Mouse (Mus musculus) frontal cortex, postnatal 10 days (tissue): Measurements from ENCODE around the gene Cacna1d.

Source experiments
- DNase-seq, 2 experiments: peaks; one replicate each; pipeline ENCODE4 v3.0.0; 2022; ENCODE audit warnings: low spot score in 2 of 2, mixed read lengths in 1 of 2

The Cacna1d gene

DNA sequence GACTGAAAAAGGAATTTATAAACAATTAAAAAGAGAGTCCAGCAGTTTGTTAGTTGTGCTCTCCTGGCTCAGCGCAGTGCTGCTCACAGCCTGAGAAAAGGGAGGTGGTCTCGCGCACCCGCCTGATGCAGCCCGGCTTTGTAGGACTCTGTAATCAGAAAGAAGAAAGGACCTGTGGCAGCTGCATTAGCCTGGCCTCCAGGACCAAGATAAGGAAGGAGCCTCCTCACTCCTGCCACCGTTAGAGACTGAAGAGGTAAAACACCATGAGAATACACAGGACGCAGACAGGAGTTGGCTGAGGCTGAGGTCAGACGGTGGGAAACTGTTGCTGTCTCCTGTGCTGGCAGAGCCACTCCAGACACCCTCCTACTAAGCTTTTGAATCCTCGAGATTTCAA lies at the start of gene Cacna1d:
Gene Cacna1d (minus strand): TSS at position 114 of the 400 bp plus-strand sequence.
- no peak for DNase-seq

DNA sequence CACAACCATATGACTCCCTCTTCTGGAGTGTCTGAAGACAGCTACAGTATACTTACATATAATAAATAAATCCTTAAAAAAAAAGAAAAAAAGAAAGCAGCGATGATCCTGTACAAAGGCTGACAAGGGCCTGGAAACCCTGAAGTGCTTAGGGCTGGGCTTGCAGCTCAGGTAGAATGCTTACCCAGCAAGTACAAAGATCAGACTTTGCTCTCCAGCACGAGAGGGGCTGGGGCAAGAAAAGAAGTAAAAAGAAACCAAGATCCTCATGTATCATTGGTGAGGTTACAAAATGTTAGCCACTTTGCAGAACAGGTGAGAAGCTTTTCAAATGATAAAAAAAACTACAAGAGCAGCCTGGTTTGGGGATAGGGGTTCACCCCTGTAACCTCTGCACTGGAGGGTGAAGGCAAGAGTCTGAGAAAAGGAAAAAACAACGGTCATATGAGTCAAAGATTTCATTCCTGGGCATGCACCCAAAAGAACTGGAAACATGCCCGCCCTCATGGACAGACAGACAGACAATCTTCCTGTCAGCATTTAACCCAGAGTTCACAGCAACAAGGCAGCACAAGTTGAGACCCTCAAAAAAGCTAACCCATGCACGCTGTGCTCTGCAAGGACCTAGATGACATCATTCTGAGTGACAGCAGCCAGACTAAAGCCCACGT lies 42.7 kb upstream of the Cacna1d start:
- DNase-seq = no peak

GRCm38 (mm10) chr14:30531896-30532295 lies 40.6 kb upstream of the Cacna1d start:
- DNase-seq = no peak

DNA sequence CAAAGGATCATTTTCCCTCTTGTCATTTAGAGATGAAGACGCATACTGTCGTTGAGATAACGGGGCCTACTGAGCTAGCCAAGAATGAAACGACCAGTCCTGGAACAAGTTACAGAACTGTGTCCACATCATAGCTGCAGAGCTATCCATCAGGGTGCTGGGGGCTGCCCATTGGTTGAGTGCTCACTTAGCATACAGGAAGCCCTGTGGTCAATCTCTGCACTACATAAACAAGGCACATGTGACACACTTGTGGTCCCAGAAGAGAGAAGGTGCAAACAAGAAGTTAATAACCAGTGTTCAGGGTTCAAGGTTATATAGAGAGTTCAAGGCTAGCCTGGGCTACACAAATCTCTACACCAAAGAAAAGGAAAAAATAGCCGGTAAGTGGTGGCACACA lies 40.2 kb upstream of the Cacna1d start:
- DNase-seq = no peak

DNA sequence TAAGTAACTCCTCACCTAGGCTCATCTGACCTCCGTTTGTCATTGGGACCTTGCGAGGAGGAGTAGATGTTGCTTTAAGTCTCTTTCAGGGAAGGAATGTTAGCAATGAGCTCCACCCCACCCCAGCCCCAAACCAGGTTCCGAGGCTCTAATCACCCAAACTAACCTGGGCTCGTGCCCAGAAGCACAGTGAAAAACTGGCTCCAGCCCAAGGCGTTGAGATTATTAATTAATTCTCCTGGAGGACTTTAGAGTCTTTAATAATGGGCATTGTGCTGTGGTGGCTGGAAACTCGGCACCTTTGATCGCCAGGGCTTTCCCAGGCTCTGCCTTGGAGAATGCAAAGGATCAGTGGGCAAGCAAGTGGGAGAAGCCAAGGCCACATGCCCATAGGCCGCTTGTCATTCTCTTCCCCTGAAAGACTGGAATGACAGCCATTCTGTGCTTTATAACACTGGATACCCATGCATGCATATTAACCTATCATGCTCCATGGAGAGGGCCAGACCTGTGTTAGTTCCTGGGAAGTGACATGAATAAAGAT lies 39.5 kb upstream of the Cacna1d start:
- DNase-seq = no peak

DNA sequence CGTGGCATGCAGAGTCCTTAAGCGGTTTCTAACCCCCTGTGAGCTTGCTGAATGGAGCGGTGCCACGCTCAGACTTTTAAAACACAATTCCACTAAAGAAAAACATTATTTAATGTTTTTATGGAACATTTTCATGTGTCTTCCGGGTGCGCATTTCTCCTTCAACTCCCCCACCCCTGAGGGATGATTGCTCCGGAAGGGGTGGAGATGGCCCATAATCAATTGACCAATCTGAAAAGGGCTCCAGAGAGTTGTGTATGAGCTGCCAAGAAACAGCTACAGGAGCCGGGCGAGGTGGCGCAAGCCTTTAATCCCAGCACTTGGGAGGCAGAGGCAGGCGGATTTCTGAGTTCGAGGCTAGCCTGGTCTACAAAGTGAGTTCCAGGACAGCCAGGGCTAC lies 38.2 kb upstream of the Cacna1d start:
- DNase-seq = no peak

- no peak for DNase-seq
These were observed 37.7 kb upstream of the Cacna1d start for GRCm38 (mm10) chr14:30528961-30529360.

GRCm38 (mm10) chr14:30528392-30528791 lies 37.1 kb upstream of the Cacna1d start:
- no peak for DNase-seq

DNA sequence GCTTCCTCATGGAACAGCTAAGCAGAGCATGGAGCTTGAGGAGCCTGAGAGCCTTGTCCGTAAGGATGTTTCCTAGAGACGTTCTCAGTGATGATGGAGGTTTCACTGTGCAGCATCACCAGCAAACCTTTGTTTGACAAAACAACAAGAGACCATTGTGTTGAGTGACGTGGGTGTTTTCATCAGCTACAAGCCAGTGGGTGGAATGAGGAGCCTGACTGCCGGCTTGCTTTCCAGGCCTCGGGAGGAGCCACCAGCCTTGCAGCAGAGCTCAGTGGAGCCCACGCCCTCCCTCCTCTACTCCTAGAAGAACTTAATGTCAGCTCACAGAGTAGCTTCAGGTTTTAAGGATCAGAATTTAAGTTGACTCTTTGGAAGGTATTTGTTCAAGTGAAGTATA lies 32.1 kb upstream of the Cacna1d start:
- DNase-seq = no peak

DNA sequence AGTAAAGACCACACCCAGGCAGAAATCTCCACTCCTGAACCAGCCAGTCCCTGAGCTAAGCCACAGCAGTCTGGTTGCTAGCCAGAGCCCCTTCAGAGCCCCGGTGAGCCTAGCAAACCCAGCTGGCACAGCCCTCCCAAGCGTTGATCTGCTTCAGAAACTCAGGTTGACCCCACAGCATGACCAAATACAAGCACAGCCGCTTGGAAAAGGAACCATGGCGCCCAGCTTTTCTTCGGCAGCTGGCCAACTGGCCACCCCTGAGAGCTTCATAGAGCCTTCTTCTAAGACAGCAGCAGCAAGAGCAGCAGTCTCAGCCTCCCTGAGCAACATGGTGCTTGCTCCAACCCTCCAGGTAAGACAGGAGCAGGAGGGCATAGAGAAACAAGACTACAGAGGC lies 28.1 kb upstream of the Cacna1d start:
- no peak for DNase-seq

DNA sequence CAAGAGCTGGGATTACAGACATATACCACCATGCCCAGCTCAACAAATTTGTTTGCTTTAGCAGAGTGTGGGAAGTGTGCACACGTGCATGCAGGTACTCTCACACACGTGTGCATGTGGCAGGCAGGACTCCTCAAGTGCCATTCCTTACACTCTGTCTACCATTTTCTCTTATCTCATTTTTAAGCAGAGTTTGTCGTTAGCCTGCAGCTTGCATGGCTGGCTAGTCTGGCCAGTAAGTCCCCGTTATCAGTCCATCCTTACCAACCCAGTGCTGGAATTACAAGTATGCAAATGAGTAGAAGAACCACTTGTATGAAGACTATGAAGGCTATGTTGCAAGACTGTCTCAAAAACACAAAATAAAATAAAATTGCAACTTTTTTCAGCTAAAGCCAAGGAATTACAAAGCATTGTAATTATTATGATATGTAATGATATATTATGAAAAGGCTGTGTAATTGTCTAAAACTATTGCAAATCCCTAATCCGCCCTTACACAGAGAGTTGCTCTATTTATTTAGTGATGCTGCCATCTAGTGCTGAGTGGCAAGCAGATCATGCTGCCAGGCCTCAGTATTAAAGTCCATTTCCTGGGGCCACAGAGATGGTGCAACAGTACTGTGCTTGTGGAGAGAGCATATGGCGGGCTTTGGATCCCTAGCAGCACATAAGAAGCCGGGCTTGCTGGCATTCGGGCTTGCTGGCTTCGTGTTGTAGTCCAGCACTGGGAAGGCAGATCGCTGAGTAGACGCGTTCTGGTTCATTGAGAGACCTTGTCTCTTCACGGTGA lies 24.9 kb upstream of the Cacna1d start:
- DNase-seq = no peak

DNA sequence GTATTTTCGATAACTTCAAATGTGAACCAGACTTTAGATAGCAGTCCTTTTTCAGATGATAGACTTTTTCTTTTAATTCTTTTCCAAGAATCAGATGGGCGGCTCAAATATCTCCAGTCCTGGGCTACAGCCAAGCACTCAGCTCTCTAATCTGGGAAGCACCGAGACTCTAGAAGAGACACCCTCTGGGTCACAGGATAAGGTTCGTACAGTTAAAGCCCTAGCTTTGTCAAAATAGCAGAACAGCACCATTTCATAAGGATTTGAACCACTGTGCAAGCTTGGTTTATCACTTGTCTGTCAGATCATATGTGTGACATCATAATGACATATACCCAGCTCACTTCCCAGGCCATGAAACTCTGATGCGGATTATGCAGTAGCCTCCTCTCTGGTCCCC lies 21.6 kb upstream of the Cacna1d start:
- DNase-seq = no peak

DNA sequence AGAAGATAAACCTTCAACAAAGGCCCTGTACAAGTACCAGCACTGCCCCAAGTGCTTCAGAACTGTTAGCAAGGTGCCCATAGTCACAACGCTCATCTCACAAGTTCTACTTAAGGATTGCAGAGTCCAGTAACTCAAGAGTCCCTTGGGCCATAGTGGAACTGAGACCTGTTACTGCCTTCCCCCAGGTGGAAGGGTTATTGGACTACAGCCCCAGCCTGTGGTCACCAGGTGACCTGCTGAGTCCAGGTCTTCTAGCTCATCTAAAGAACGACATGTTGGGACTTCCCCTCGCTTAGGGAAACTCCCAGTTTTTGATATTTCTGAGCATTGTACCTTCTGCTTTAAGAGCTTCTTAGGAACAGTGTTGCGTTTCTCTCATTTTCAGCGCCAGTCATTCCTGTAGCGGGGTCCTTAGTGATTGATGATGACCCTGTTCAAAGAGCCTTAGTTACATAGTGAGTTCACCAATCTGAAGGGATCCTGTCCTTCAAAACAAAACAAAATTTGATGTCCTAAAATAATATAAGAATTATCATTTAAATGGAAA lies 19.0 kb upstream of the Cacna1d start:
- DNase-seq = no peak

GRCm38 (mm10) chr14:30504990-30505389 lies 13.7 kb upstream of the Cacna1d start:
- no peak for DNase-seq

DNA sequence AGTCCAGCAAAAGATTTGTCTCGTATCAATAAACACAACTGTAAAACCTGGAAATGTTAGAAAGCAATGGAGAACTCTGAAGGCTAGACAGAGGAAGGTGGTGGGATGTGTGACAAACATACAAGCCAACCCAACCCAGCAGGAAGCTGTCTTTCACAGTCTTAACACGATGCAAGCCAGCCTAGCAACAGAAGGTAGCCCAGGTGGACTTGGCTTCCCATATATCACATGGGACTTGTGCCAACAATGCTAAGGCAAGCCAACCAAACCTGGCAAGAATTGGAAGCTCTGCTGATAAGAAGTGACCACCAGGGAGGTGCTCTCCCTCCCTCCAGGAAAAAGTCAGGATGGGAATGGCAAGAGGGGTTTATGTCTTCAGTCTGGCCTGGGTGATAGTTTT lies 6.9 kb upstream of the Cacna1d start:
- no peak for DNase-seq

- DNase-seq = no peak
These were observed 3.7 kb upstream of the Cacna1d start for GRCm38 (mm10) chr14:30494998-30495397.

- DNase-seq = no peak
These were observed 2.0 kb upstream of the Cacna1d start for GRCm38 (mm10) chr14:30493276-30493675.

- DNase-seq = peak; percentile 93 to 95
These were observed 11.8 kb downstream of the Cacna1d start, which contains the start of gene Dcp1a for GRCm38 (mm10) chr14:30479361-30479948. Gene Dcp1a (plus strand): TSS chr14:30479535.

GRCm38 (mm10) chr14:30474416-30474815 lies 16.8 kb downstream of the Cacna1d start:
- DNase-seq = no peak

- no peak for DNase-seq
These were observed 17.6 kb downstream of the Cacna1d start for GRCm38 (mm10) chr14:30473605-30474004.

GRCm38 (mm10) chr14:30463312-30463711 lies 27.9 kb downstream of the Cacna1d start:
- DNase-seq = no peak

GRCm38 (mm10) chr14:30459891-30460523 lies 31.2 kb downstream of the Cacna1d start:
- peak; percentile 45 to 76 for DNase-seq
